Mouse (Mus musculus): ENCODE data around the gene Olfr235. TPM values are rescaled to one million over a fixed set of nuclear protein-coding genes. Genes with fewer than 3 reads are reported as not detected.

The Olfr235 gene
- not detected in 2 replicates for polyA plus RNA-seq (2012; rRNA removed)

DNA sequence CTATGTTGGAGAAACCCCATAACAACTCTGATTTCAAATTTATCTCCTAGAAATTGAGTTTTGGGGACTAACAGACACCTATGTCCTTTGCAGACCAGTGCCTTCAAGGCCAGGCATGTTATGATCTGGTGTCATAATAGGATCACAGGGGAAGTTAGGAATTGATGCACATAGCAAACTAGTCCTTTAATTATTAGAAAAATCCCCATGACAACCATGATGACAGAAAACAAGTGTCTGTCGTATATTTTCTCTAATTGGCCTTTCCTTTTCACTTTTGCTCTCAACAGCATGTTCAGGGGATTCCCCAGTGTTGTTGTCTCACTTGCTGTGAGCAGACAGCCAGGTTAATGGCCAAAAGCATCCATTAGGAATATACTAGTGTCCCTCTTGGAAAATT, at the start of gene Olfr235:
Gene Olfr235, plus strand, starts transcription at position 301 of the 400 bp plus-strand sequence.

DNA sequence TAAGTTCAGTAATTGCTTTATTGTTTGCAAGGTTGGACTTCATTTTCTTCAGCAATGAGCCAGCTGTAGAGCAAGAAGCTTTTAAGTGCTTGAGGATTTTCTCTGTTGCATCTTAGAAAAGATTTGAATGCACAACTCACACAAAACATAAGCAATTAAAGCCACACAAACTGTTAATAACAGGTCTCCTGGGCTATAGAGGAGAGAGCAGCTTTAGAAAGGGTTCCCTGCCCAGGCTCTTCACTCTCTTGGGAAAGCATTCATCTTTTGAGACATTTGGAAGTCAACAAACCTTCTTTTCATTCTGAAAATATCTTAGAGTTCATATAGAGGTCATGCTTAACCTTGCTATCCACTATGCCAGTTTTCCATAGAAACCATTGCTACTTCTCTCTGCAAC, 28.3 kb upstream of the Olfr235 start, which contains the start of gene Olfr1432:
Gene Olfr1432, minus strand, starts transcription at position 101 of the 400 bp plus-strand sequence.

DNA sequence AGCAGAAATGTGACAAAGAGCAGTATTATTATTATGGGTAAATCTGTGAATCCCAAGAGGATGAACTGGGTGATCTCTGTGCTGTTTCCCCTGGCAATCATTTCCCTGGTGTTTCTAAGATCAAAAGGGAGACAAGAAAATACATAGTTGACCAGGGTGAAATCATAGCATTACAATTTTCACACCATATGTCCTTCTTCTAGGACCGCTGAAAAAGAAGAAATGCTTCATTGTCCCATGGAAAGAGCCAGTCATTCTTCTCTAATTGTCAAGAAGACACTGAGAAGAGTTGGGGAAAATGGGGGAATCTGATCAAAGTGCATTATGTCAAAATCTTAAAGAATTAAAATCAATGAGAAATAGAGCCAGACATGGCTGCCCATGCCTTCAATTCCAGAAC, 19.3 kb upstream of the Olfr235 start, which contains the start of gene Olfr262:
Gene Olfr262, minus strand, starts transcription at position 101 of the 400 bp plus-strand sequence.

DNA sequence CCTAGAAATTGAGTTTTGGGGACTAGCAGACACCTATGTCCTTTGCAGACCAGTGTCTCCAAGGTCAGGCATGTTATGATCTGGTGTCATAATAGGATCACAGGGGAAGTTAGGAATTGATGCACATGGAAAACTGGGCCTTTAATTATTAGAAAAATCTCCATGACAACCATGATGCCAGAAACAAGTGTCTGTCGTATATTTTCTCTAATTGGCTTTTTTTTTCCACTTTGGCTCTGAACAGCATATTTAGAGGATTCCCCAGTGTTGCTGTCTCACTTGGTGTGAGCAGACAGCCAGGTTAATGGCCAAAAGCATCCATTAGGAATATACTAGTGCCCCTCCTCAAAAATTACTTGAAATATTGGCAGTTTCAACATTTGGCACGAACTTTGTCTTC, 18.7 kb downstream of the Olfr235 start, which contains the start of gene Olfr1434:
Gene Olfr1434, plus strand, starts transcription at position 301 of the 400 bp plus-strand sequence.

DNA sequence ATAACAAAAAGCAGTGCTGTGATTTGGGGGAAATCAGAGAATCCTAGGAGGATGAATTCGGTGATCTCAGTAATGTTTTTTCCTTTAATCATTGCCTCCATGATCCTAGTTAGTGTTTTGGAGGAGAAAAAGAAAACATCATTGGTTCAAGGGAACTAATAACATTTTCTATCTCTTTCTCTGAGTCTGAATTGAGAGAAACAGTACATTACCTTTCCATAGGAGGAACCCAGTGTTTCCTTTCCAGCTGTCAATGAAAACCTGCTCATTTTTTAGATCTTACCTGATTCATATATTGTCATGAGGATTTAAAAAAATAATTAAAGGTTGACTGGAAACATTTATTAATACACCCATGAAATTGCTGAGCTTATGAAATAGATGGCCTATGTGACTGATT, 38.2 kb downstream of the Olfr235 start, which contains the start of gene Olfr1436:
Gene Olfr1436, minus strand, starts transcription at position 101 of the 400 bp plus-strand sequence.

Other genes with a start within 250 kb of the Olfr235 start
- gene Olfr1423, start 219.7 kb upstream of the Olfr235 start, polyA plus RNA-seq (2012; rRNA removed), result not detected in 2 replicates
- not detected in 2 replicates for gene Olfr1424, start 198.3 kb upstream of the Olfr235 start, polyA plus RNA-seq (2012; rRNA removed)
- gene Olfr1425, start 183.3 kb upstream of the Olfr235 start, polyA plus RNA-seq (2012; rRNA removed), result not detected in 2 replicates
- not detected in 2 replicates for gene Olfr1426, start 169.0 kb upstream of the Olfr235 start, polyA plus RNA-seq (2012; rRNA removed)
- not detected in 2 replicates for gene Olfr1427, start 157.7 kb upstream of the Olfr235 start, polyA plus RNA-seq (2012; rRNA removed)
- gene Olfr1428, start 145.1 kb upstream of the Olfr235 start, polyA plus RNA-seq (2012; rRNA removed), result not detected in 2 replicates
- gene Olfr76, start 137.8 kb upstream of the Olfr235 start, polyA plus RNA-seq (2012; rRNA removed), result not detected in 2 replicates
- not detected in 2 replicates for gene Olfr1555-ps1, start 90.9 kb upstream of the Olfr235 start, polyA plus RNA-seq (2012; rRNA removed)
- gene Olfr1431, start 60.4 kb upstream of the Olfr235 start, polyA plus RNA-seq (2012; rRNA removed), result not detected in 2 replicates
- gene Olfr1432, start 28.4 kb upstream of the Olfr235 start, polyA plus RNA-seq (2012; rRNA removed), result not detected in 2 replicates
- not detected in 2 replicates for gene Olfr262, start 19.4 kb upstream of the Olfr235 start, polyA plus RNA-seq (2012; rRNA removed)
- gene Olfr1434, start 18.8 kb downstream of the Olfr235 start, polyA plus RNA-seq (2012; rRNA removed), result not detected in 2 replicates
- gene Olfr1436, start 38.1 kb downstream of the Olfr235 start, polyA plus RNA-seq (2012; rRNA removed), result not detected in 2 replicates
- gene Olfr1437, start 64.1 kb downstream of the Olfr235 start, polyA plus RNA-seq (2012; rRNA removed), result not detected in 2 replicates
- gene Olfr1438-ps1, start 74.9 kb downstream of the Olfr235 start, polyA plus RNA-seq (2012; rRNA removed), result not detected in 2 replicates
- gene Olfr1440, start 126.2 kb downstream of the Olfr235 start, polyA plus RNA-seq (2012; rRNA removed), result not detected in 2 replicates
- gene Olfr1441, start 156.4 kb downstream of the Olfr235 start, polyA plus RNA-seq (2012; rRNA removed), result not detected in 2 replicates
- not detected in 2 replicates for gene Pfpl, start 166.9 kb downstream of the Olfr235 start, polyA plus RNA-seq (2012; rRNA removed)
- 5.6 and 7.0 TPM in 2 replicates for gene Mpeg1, start 199.7 kb downstream of the Olfr235 start, polyA plus RNA-seq (2012; rRNA removed)
- 32.4 and 37.7 TPM in 2 replicates for gene Dtx4, start 240.4 kb downstream of the Olfr235 start, polyA plus RNA-seq (2012; rRNA removed)

All from ovary, adult 2 months (tissue).